Mouse (Mus musculus) right cerebral cortex, adult 18-20 months (tissue): ENCODE measurements at regions not wholly inside any gene's neighbourhood (a gene's known extent, or its start where the extent isn't known, plus 50 kb on each side); places are given as distances from the start of the nearest gene placed in this dataset.
"Not testable (repeated sequence)": the region's sequence is repeated elsewhere in the genome, so short reads cannot be mapped to it uniquely, and the experiment has no call there.

Experiments used
- DNase-seq: peaks from one replicate; pipeline ENCODE4 v3.0.0; 2022; ENCODE audit warnings: mixed read lengths

DNA sequence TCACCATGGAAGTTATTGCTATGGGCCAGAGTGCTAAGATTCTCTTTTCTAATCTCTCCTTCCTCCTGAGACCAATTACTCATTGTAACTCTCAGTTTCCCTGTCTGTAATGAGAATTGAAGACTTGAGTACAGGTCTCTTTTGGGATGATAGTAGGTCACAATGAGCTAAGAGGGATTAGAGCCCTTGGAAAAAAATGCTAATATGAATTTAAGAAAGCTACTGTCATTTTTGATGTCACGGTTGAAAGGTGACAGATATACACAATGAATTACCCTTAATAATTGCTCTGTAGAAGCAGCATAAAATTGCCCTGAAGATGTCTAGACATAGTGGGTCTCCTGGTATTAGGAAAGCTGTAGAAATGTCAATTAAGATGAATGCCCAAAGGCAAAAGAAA lies 178.2 kb downstream of the Kcna4 start:
- no peak for DNase-seq

DNA sequence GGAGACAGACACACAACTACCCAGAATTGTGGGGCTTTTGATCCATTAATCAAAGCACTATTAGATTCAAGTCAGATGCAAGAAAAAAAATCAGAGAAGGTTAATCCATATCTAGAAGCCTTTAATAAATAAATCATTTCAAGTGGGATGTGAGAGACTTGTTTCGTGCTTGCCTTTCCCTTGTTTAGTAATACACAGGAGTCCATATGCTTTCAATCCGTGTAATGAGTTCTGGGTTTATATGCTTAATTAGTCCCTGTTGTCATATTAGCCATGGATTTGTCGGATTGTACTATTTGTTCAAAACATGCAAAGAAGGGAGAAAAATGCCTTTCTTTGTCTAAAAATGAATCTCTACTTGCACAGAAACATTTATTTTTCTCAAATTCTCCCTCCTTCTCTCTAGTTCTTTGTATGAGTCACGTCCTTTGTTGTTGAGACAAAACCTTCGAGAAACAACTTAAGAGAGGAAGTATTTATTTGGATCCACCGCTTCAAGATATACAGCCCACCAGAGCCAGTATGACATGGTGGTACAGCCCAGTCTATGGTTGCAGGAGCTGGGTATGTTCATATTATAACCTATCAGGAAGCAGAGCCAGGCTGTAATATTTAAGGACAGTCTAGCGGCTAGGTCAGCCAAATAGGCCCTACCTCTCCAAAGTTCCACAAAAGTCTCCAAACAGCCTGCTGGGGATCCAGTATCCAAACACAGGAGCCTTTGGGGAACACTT lies 213.4 kb downstream of the Kcna4 start:
- no peak for DNase-seq

DNA sequence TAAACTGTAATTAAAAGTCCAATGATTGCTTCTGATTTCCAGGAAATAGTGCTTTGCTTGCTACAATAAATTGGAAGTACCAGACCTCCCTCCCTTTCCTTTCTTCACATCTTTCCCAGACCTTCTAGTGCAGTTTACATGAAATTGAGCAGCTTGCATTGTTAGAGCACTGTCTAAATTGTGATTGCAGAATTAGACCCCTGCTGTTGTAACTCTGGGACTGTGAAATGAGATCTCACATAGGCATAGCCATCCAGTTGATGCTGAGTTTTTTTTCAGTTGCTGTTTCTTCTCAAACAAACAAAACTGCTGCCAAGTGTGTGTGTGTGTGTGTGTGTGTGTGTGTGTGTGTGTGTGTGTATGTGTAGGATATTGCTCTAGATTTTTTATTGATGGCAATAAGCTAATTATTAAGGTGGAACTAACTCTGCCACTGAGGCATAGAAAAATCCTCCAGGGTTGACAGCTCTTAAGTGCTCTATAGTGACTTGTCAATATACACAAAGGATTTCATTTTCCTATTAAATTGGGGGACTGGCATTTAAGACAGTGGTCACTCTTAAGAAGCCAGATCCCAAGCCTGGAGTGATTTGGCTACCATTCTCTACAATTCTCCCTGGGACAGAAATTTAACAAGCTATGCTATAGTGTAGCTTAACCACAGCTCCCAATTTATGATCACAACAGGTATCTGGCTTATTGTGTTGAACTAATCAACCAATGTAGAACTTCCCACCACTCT lies 217.2 kb downstream of the Kcna4 start:
- no peak for DNase-seq

DNA sequence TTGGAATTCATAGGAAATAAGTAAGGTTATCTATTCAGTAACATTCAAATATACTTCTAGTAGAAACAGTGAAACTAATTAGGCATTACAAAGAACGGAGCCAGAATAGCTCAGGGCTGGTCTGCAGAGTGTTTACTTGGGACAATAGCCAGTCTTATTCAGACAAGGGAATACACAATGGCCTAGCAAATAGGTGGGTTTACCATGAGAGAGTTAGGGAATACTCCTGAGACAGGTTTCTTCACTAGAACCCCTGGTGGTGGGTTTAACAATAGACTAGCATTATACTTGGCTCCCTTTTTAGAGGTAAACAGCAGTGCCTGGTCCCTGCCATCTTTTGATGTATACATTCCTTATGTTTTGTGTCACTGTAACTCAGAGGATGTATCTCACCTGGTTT lies 225.0 kb downstream of the Kcna4 start:
- not testable (repeated sequence) for DNase-seq

DNA sequence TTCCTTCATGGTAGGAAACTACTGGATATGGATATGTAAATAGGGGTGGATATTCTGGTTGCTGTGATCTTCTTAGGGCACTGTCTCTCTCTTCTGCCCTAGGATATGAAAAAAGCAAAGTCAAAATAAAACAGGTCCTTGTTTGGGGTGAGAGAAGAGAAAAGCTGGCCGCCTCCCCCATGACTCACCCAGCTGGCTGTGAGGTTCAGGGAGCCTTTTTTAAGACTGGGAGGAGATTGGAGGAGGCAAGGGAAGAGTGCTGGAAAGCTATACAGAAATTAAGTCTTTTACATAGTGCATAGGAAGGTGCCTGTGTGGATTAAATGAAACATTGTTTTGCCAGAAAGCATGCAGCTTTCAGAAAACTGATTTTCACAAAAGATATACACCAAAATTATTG lies 227.7 kb downstream of the Kcna4 start:
- peak; percentile 69 for DNase-seq

DNA sequence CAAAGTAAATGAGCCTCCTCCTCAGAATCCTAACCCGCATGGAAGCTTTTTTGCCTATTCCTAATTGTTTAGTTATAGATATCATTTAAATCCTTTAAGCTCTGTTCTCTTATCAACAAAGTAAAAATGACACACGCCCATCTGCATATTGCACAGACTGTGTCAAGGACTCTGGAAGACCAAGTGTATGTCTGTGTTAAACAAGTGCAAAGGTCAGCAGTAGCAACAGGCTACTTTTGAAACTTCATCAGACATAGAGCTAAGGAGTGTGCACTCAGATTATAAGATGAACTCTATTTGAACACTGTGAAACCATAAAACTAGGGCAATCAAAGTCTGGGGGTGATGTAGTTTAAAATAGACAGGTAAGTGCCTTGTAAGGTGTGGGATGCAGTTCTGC lies 228.3 kb downstream of the Kcna4 start:
- no peak for DNase-seq

DNA sequence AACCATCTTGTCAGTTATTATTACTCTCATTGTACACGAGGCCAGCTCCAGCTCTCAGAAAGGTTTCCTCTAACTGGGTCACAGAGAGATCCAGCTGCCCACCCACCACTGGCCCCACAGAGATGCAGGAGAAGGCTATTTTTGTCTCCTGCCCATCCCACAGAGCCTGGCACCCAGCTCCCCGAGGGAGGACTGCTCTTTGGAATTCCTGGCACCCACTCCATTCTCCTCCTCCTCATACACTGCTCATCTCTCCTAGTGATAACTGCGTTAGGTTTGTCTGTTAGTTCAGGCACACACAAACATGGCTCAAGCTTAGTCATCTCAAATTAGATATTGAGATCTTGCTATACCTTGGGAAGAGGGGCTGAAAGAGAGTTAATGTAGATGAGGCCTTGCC lies 228.9 kb downstream of the Kcna4 start:
- DNase-seq: peak; percentile 88

DNA sequence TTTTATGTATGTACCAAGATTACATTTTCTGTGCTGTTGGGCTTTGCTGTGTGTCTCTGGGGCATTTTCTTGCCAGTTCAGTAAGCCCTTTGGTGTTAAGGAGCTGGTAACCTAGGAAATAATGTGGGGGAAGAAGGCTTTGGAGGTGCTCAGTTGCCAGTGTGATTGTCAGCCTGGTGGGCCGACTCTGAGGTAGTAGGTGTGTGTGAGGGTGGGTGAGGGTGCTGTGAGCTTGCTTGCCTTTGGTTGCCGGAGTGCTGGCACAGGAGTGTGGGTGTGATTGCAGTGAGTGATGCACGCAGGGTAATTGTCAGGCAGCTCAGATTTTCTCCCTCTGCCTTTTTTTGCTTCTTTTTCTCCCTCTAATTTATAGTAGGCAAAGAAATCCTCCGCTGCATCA lies 229.3 kb downstream of the Kcna4 start:
- peak; percentile 86 for DNase-seq

DNA sequence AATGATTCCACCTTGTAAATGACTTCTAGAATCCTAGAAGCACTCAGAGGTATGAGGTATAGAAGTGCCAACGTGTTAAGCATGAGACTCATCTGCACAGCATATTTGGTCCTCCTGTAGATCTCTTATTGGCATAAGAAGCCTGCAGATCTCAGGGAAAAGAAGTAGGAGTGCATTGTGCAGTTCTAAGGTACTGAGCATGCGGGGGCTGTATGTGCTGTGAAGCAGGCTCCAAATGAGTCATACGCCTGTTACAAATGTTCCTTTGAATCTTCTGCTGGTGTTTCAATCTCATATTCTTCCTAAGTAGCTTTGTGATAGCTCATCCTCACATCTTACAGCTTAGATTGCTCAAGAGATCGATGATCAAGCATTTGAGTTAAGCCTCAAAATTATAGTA lies 252.7 kb downstream of the Kcna4 start:
- DNase-seq: peak; percentile 85

DNA sequence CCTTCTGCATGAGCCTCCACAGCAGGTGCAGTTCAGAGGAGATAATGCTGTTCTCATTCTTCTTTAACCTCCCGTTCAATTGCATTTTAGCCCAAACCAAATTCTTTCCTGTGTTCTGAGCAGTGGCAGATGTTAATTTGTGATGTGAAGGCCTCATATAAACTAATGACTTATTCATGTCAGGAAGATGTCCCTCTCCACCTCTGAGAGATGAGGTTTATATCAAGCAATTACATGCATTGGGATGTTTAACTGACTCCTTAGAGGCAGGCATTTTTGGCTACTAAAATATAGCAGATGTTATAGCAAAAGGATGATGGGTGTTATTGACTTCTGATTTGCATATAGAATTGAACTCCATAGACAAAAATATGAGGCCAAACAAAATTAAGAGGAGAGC lies 262.1 kb downstream of the Kcna4 start:
- DNase-seq: no peak

DNA sequence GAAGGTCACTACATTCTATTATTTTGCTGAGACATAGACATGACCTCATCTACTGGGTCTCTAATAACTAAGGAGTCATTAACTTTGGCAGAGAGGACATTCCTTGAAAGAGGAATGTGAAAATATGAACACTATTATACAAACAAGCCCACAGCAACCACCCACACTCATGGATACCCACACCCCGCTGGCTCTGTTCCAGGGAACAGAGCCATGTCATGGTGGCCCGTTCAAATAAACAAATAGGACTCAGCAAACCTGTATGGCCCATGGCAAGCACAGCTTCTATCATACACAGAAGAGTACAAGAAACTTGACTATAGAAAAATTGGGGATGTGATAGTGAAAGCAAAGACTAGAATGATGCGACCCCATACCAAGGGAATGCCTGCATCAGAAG lies 265.8 kb downstream of the Kcna4 start:
- no peak for DNase-seq

DNA sequence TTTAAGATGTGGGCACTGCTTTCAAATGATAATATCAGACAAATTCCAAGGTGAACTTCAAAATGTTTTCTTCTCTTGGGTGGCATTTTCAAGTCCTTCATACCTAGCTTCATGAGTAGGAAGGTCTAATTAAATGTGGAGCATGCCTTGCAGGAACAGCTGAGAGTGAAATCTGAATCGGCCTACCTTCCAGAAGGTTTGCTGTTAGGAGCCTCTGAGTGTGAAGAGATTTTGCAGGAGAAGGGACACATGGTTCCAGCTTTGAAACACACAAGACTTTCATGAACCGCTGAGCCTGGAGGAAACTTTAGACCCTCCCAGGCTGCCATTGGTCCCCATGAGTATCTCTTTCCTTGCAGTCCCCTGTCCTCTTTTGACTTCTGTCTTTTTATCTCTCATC lies 279.2 kb downstream of the Kcna4 start:
- DNase-seq: peak; percentile 20

DNA sequence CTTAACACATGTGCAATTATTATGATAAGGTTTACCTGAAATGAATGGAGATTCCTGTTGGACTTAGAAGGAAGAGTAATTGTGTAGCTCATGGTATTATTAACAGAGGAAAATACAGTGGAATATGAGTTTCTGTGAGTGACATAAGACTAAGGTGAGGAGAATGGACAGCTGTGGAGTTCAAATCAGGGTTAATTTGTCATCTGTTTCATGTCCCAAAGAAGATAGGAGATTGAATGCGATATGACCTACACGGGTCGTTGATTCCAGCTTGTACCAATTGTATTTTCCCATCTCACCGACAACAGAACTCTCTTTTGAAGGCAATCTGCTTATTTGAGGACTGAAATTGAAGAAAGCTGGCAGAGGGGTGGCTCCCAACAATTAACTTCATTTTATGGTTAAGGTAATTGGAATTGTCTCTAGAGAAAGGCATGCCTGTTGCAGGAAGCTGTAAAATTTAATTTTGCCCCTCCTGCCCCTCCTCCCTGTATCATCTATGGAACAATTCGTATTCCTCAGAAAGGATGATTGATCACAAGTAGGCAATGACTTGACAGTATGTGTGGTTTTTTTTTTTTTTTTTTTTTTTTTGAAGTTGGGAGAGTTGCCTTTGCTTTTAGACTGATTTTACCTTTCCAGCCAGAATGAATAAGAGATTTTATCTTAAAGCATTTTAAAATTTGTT lies 319.6 kb downstream of the Kcna4 start:
- DNase-seq: no peak

DNA sequence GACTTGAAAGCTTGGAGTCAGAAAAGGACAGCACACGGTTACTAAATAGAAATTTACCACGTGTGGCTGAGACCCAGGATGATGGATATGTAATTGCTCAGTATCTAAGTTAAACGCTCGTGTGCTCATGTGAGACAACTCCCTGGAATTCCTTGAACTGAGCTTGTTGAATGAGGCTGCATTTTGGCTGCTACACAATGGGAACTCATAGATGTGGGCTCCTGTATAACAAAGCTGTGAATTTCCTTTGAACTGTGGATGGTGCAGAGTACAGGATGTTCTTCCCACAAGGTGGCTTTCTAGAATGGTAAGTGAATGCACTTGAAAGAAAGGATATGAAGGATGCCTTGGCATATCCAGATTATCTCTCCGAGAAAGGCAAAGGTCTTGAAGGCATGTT lies 321.4 kb downstream of the Kcna4 start:
- no peak for DNase-seq

DNA sequence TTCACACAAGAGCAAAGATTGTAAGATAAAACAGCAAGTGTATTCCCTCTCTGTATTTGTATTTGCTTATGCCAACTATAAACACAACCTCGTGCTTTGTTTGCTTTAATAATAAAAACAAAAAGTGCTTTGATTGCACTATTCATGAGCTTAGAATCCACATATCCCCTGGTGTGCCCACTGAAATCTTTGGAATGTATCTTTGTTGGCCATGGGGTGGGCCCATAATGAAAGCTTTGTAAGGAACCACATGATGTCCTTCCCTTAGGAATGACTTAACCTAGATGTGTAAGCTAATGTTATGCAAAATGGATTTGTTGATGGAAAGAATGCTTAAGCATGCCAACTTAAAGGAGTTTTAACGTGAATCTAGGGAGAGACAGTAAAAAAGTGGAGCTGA lies 321.8 kb downstream of the Kcna4 start:
- no peak for DNase-seq

DNA sequence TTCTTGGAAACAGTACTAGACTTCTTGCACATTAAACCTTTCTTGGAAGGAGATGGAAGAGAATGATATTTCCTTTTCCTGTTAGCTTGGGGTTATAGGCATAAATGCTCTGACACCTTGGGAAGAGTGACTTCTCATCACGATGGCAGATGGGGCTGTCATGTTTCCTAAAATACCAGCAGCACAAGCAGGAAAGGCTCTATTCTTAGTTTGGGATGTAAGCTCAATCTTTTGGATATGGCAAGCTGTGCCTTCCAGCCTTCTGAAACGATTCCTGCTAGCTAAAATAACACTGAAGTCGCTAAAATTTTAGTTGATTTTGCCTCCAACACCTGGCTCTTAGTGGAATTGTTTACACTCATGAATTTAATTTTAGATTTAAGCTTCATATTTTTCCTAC lies 324.3 kb downstream of the Kcna4 start:
- DNase-seq: peak; percentile 34

DNA sequence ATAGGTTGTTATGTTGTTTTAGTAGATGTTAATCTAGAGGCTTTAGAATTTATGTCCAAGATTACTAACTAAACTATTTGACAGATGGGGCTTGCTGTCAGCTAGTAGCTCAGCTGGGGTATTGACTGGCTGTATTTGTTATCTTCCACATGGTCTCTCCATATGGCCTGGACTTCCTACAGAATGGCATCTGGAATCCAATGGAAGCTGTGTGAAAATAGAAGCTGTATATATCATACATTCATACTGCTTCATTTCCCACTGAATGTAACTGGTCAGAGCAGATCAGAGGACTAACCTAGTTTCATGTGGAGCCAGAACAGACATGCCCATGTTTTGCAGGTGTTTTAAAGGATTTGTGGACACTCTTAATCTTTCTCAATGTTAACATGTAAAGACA lies 337.0 kb downstream of the Kcna4 start:
- peak; percentile 1 for DNase-seq

DNA sequence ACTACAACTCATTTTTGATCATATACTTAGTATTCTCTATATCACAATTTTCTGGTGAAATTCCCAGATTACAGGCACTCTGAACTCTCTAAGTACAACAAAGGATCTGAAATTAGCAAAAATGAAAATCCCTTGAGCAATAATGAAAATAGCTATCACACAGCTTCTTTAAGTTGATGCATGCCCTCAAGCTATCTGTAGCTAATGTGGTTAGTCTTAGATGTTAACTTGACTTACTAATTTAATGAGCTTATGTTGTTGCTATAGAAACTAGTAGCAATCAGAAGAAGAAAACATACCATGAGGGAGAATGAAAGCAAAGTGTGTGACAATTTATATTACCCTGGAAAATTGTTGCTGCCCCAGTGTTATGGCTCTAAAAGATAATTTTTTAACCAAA lies 368.7 kb downstream of the Kcna4 start:
- no peak for DNase-seq
